In the genomic region with DNA sequence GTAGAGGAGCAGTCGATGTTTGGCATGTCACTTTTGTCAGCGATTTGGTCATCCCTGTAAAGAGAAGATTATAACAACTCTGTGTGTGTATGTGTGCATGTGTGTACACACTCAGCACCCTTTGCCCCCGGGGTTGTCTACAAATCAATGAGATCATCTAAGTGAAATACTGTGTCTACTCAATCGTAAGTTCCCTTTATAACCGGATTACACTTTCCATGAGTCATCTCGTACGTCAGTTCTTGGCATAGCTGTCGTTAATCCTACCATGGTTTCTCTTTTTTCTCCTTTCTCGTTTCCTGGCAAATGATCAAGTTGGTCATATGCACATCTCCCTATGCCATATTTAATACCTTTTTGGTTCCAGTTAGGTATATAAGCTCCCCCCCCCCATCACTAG, we compare ENCODE assay signal across 10 mouse cellular contexts. TPM values are rescaled to one million over a fixed set of nuclear protein-coding genes. Genes with fewer than 3 reads are reported as not detected.
A peak's percentile ranks its signal among the peaks of the same experiment; 100 is the strongest.
DNase-seq lines count a peak whose midpoint lies in the region; TF ChIP-seq lines count a peak whose summit lies in the region.
"Had no signal": no experiment of that assay in that cellular context is flagged by ENCODE, and none has a peak within 500 bp of the region (broad histone marks: within the 10 kb centered on the region; RNA-seq: fewer than 3 reads in every experiment).

No protein-coding gene starts in this region.

- H3K36me3 ChIP-seq in kidney, adult 2 months (ENCODE audit: control insufficient read depth, insufficient read depth, low read length): no peaks in the 10 kb centered on the region
- H3K36me3 ChIP-seq in MEL (ENCODE audit: control insufficient read depth in 1 of 2, insufficient read depth in 2 of 2, low read length in 2 of 2) (peaks cover 0 to 4% of the 10 kb centered on the region in 2 experiments; a peak in 2 of 4 replicates), macrophage (ENCODE audit: inconsistent target) (no peaks in the 10 kb centered on the region)

- no peaks in the 10 kb centered on the region for H3K79me2 ChIP-seq in MEL (ENCODE audit: control insufficient read depth, insufficient read depth, low read length, poor library complexity)
- no peaks in the 10 kb centered on the region for H3K79me2 ChIP-seq in macrophage (ENCODE audit: inconsistent target)

- H3K27me3 ChIP-seq in cerebellum, adult 2 months (ENCODE audit: control insufficient read depth, insufficient read depth, low read length): no peaks in the 10 kb centered on the region
- no peaks in the 10 kb centered on the region for H3K27me3 ChIP-seq in kidney, adult 2 months (replicated peaks; ENCODE audit: control insufficient read depth, insufficient read depth, low read length)
- H3K27me3 ChIP-seq in MEL (ENCODE audit: control insufficient read depth in 1 of 2, insufficient read depth in 2 of 2, low read length in 2 of 2): no peaks in the 10 kb centered on the region

- peak overlapping the region; percentile 15 for H3K4me3 ChIP-seq in cerebellum, adult 2 months (replicated peaks; ENCODE audit: insufficient read depth, low read depth, low read length)
- no peak overlapping the region for H3K4me3 ChIP-seq in kidney, adult 2 months (ENCODE audit: insufficient read depth, low read depth, low read length)
- H3K4me3 ChIP-seq in MEL (ENCODE audit: control insufficient read depth in 1 of 2, insufficient read depth in 1 of 2, low read depth in 2 of 2, low read length in 2 of 2) (no peak overlapping the region), macrophage (ENCODE audit: inconsistent target) (no peak overlapping the region)
- H3K4me3 ChIP-seq: erythroblast, embryonic 14.5 days had no signal

- no peak overlapping the region for H3K27ac ChIP-seq in cerebellum, adult 2 months (ENCODE audit: insufficient read depth, low read length)
- peak overlapping the region; percentile 52; the same call in 1 of the 2 replicates for H3K27ac ChIP-seq in kidney, adult 2 months (ENCODE audit: insufficient read depth, low read depth, low read length)
- no peak overlapping the region for H3K27ac ChIP-seq in MEL (ENCODE audit: control insufficient read depth, low read depth, low read length)
- H3K27ac ChIP-seq in macrophage: peak overlapping the region; percentile 85

- no peak for TF ChIP-seq RAD21 in MEL (IDR thresholded peaks at IDR 0.05; ENCODE audit: low read depth, low read length)

- DNase-seq in cerebellum, adult 2 months: peak in 1 of 2 experiments; percentile 79
- DNase-seq in cerebellum, adult 11 months: no peak
- peak; percentile 46 for DNase-seq in kidney, adult 2 months
- DNase-seq in kidney, adult 18-20 months: no peak
- DNase-seq in MEL (ENCODE audit: low read depth, low spot score): peak; percentile 75
- no peak for DNase-seq in layer of hippocampus, postnatal 10 days (ENCODE audit: low spot score in 2 of 2)
- no peak for DNase-seq in layer of hippocampus, adult 11-12 months (ENCODE audit: low spot score)
- DNase-seq: thymus, postnatal 4 days had no signal

- H3K4me1 ChIP-seq in cerebellum, adult 2 months (ENCODE audit: control insufficient read depth, insufficient read depth, low read length): peaks cover 12% of the 10 kb centered on the region; the same call in 1 of the 2 replicates
- peaks cover 23% of the 10 kb centered on the region; the same call in 1 of the 2 replicates for H3K4me1 ChIP-seq in kidney, adult 2 months (ENCODE audit: control insufficient read depth, insufficient read depth, low read length)
- H3K4me1 ChIP-seq in MEL (ENCODE audit: control insufficient read depth in 1 of 2, insufficient read depth in 2 of 2, low read length in 2 of 2): peaks cover 3 to 17% of the 10 kb centered on the region in 2 experiments

- H3K9me3 ChIP-seq in MEL (replicated peaks; ENCODE audit: insufficient read depth, low read length): no peaks in the 10 kb centered on the region

- TF ChIP-seq EP300 in MEL (IDR thresholded peaks at IDR 0.05; ENCODE audit: low read depth in 1 of 2, low read length in 2 of 2): no peak

- no peak for TF ChIP-seq CTCF in cerebellum, adult 2 months (IDR thresholded peaks at IDR 0.05; ENCODE audit: borderline replicate concordance, insufficient read depth, low read depth, low read length)
- TF ChIP-seq CTCF in kidney, adult 2 months (conservative IDR thresholded peaks at IDR 0.05; ENCODE audit: insufficient read depth, insufficient read length, low read depth, low read length): no peak
- TF ChIP-seq CTCF in MEL (IDR thresholded peaks at IDR 0.05 in 2 of 3, conservative IDR thresholded peaks at IDR 0.05 in 1 of 3; ENCODE audit: control insufficient read depth in 1 of 3, insufficient read depth in 1 of 3, low read depth in 2 of 3, low read length in 3 of 3, poor library complexity in 1 of 3, severe bottlenecking in 1 of 3): no peak

- 12% methylated on average over 9 of the region's 9 CpGs for WGBS in cerebellum, adult 2 months
- WGBS in kidney, adult 2 months: 77% methylated on average over 9 of the region's 9 CpGs
- WGBS in macrophage (ENCODE audit: missing documents): 46% methylated on average over 9 of the region's 9 CpGs

- no peak overlapping the region for H3K9ac ChIP-seq in MEL (ENCODE audit: control insufficient read depth, low read depth, low read length, poor library complexity, severe bottlenecking)

- no peak for TF ChIP-seq POLR2A in cerebellum, adult 2 months (IDR thresholded peaks at IDR 0.05; ENCODE audit: borderline replicate concordance, insufficient read depth, low read length)
- TF ChIP-seq POLR2A in kidney, adult 2 months (IDR thresholded peaks at IDR 0.05; ENCODE audit: low read depth, low read length): no peak
- TF ChIP-seq POLR2A in MEL (IDR thresholded peaks at IDR 0.05; ENCODE audit: control insufficient read depth in 1 of 2, insufficient read depth in 1 of 2, low read depth in 1 of 2, low read length in 2 of 2, poor library complexity in 1 of 2): no peak

TF ChIP-seq in MEL, 35 proteins besides CTCF, POLR2A, EP300 and RAD21:
- TF ChIP-seq ETS1 (IDR thresholded peaks at IDR 0.05; ENCODE audit: low read depth, low read length): peak; percentile 76
- no peak for TF ChIP-seq SIN3A (IDR thresholded peaks at IDR 0.05; ENCODE audit: low read length)
- 0 out of 2 replicates have a peak, but pooled peaks have one; percentile 45 for TF ChIP-seq JUND (IDR thresholded peaks at IDR 0.05; ENCODE audit: low read depth, low read length)

RNA-seq across cellular contexts. Expression of a gene that starts 58.7 kb away (rescaled TPM):
- polyA plus RNA-seq in cerebellum, adult 2 months (2012; rRNA removed): 48.2 and 49.7 TPM in 2 replicates
- polyA plus RNA-seq in kidney, adult 2 months (2012; rRNA removed): 11.2 and 14.8 TPM in 2 replicates
- 94.3 and 98.1 TPM in 2 replicates for total RNA-seq in MEL (2012; rRNA removed)
- 100 to 1,000 TPM; 166 to 668 TPM for polyA plus RNA-seq in MEL (2012; ENCODE audit: insufficient read depth in 1 of 2, insufficient read length in 2 of 2, low read depth in 1 of 2, low replicate concordance in 2 of 2, missing spikeins in 1 of 2)
- 100 to 1,000 TPM in 24 of 26 experiments, 10 to 100 TPM in 2; 87.4 to 310 (median 214) TPM for total RNA-seq in macrophage (2018; cell fraction: chromatin; rRNA removed)
- 10 to 100 TPM; 16.4 to 78.9 (median 44.1) TPM for total RNA-seq in macrophage (2018; cell fraction: cytosol; rRNA removed)
- total RNA-seq in macrophage (2018; cell fraction: nucleus; rRNA removed): 100 to 1,000 TPM in 14 of 26 experiments, 10 to 100 TPM in 12; 34.6 to 164 (median 110) TPM
- 45.6 to 59.3 TPM (median 47.9 TPM) in 3 replicates for polyA plus RNA-seq in macrophage (2018)
- 10 to 100 TPM; 27.9 to 34.0 TPM for total RNA-seq in layer of hippocampus, postnatal 10 days (2021)

Comparison
In these comparisons a context has a peak if more than half of its experiments do, and no peak if none do; other contexts are left out.
1. DNase-seq: peak in kidney, adult 2 months (single experiment) and MEL (single experiment); none in cerebellum, adult 11 months (single experiment), kidney, adult 18-20 months (single experiment), layer of hippocampus, postnatal 10 days (0 of 2) and layer of hippocampus, adult 11-12 months (single experiment).
2. H3K27ac ChIP-seq: peak in kidney, adult 2 months (single experiment) and macrophage (single experiment); none in cerebellum, adult 2 months (single experiment) and MEL (single experiment).